Mouse (Mus musculus) bone marrow macrophage, adult 2 months (primary cell): ENCODE measurements around the gene Stk38.

Experiments used
- CTCF ChIP-seq: IDR thresholded peaks from 2 replicates; pipeline ENCODE4 v1.5.1; 2012; ENCODE audit warnings: low read depth, mild to moderate bottlenecking, low read length, moderate library complexity
- POLR2A ChIP-seq: IDR thresholded peaks from 2 replicates; pipeline ENCODE4 v1.6.1; 2012; ENCODE audit warnings: mild to moderate bottlenecking, low read depth, low read length, borderline replicate concordance

GRCm38 (mm10) chr17:29020444-29020843 is 12.6 kb upstream of the Stk38 start:
- no peak for TF ChIP-seq CTCF
- TF ChIP-seq POLR2A: no peak
